In the genomic region with DNA sequence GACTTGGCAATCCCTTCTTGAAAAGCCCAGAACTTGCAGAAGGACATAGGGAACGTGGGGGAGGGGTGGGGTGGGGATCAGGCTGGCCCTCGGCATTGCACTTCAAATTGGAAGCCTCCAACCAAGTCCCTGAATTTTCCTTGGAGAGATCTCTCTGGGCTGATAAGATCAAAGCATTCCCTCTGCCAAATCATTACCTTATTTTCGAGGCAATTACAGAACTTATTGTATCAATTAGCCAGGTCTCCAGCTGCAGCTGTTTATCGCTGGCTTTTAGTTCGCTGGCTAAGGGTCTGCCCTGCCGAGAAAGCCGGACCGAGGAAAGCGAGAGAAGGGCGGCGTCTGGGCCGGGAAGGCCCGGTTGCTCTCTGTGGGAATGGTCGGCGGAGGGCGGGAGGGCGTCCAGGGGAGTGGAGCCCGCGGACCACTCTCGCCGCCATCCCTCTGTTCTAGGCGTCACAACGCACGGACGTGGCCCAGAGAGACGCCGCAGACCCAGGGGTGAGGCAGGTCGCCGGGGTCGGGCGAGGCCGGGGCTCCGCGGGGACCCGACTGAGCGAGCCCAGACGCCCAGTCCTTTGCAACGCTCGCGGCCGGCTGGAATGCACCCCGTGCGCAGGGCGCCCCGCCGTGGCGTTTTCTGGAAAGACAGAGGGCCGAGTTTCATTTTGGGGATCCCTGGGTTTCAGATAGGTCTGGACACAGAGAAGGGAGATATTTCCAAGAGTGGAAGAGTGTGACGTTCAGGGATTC, we compare ENCODE assay signal across 8 mouse cellular contexts. TPM values are rescaled to one million over a fixed set of nuclear protein-coding genes. Genes with fewer than 3 reads are reported as not detected.
A peak's percentile ranks its signal among the peaks of the same experiment; 100 is the strongest.
DNase-seq lines count a peak whose midpoint lies in the region; ATAC-seq and TF ChIP-seq lines count a peak whose summit lies in the region.

No protein-coding gene starts in this region.

- dilution Hi-C loops in CH12.LX (cut with MboI; ENCODE audit: extremely low pct_ligation_motif_present, extremely low pct_unique_long_range_greater_than_20kb, low sequenced_read_pairs): no loop called here

- H3K36me3 ChIP-seq in CH12.LX (replicated peaks in 1 of 2; ENCODE audit: control insufficient read depth in 1 of 2, insufficient read depth in 1 of 2, low read length in 1 of 2): no peaks in the 10 kb centered on the region
- no peaks in the 10 kb centered on the region for H3K36me3 ChIP-seq in forebrain, embryonic 14.5 days (ENCODE audit: control insufficient read depth, insufficient read depth, low read length)
- no peaks in the 10 kb centered on the region for H3K36me3 ChIP-seq in liver, postnatal 0 days (replicated peaks; ENCODE audit: insufficient read depth, low read length)
- no peaks in the 10 kb centered on the region for H3K36me3 ChIP-seq in neural tube, embryonic 15.5 days

- H3K4me2 ChIP-seq in CH12.LX (ENCODE audit: insufficient read depth, low read depth, poor library complexity, severe bottlenecking): peak overlapping the region; percentile 64
- H3K4me2 ChIP-seq in forebrain, embryonic 14.5 days (ENCODE audit: low read length): peak overlapping the region; percentile 67
- H3K4me2 ChIP-seq in liver, postnatal 0 days (ENCODE audit: low read depth, low read length): peak overlapping the region; percentile 94
- peak overlapping the region; percentile 75 for H3K4me2 ChIP-seq in neural tube, embryonic 15.5 days

- peak overlapping the region; percentile 55; the same call in 1 of the 2 replicates for H3K9ac ChIP-seq in CH12.LX (ENCODE audit: insufficient read depth, low read depth)
- peak overlapping the region; percentile 66 for H3K9ac ChIP-seq in forebrain, embryonic 14.5 days (ENCODE audit: low read length)
- peak overlapping the region; percentile 57 for H3K9ac ChIP-seq in liver, postnatal 0 days (replicated peaks)
- peak overlapping the region; percentile 48 for H3K9ac ChIP-seq in neural tube, embryonic 15.5 days (replicated peaks)

- H3K4me3 ChIP-seq in CH12.LX (replicated peaks in 1 of 3; ENCODE audit: low read depth in 2 of 3, low read length in 2 of 3, poor library complexity in 1 of 3): peak overlapping the region; percentile 33 to 67 (median 37)
- peak overlapping the region; percentile 38 for H3K4me3 ChIP-seq in forebrain, embryonic 14.5 days (ENCODE audit: low read depth, low read length)
- peak overlapping the region; percentile 61 for H3K4me3 ChIP-seq in liver, postnatal 0 days (ENCODE audit: low read depth, low read length)
- H3K4me3 ChIP-seq in neural tube, embryonic 15.5 days (replicated peaks): peak overlapping the region; percentile 46

- H3K9me3 ChIP-seq in CH12.LX (replicated peaks; ENCODE audit: low read length): peaks cover 5% of the 10 kb centered on the region
- no peaks in the 10 kb centered on the region for H3K9me3 ChIP-seq in forebrain, embryonic 14.5 days (replicated peaks; ENCODE audit: control insufficient read depth, low read length)
- H3K9me3 ChIP-seq in liver, postnatal 0 days (ENCODE audit: low read length): no peaks in the 10 kb centered on the region; the same call in 1 of the 2 replicates
- no peaks in the 10 kb centered on the region for H3K9me3 ChIP-seq in neural tube, embryonic 15.5 days (replicated peaks)

- peak; percentile 72 for ATAC-seq in forebrain, embryonic 14.5 days
- peak; percentile 77 for ATAC-seq in liver, postnatal 0 days
- peak; percentile 62 for ATAC-seq in neural tube, embryonic 15.5 days (ENCODE audit: low FRiP score)

- WGBS in forebrain, embryonic 14.5 days: under 1% methylated on average over 49 of the region's 49 CpGs
- 1% methylated on average over 49 of the region's 49 CpGs for WGBS in liver, postnatal 0 days (ENCODE audit: insufficient replicate concordance)
- WGBS in neural tube, embryonic 15.5 days: under 1% methylated on average over 49 of the region's 49 CpGs

- TF ChIP-seq EP300 in CH12.LX (IDR thresholded peaks at IDR 0.05; ENCODE audit: low read length): no peak
- no peak for TF ChIP-seq EP300 in liver, postnatal 0 days (IDR thresholded peaks at IDR 0.05; ENCODE audit: low read depth)

- peaks cover 2% of the 10 kb centered on the region for H3K27me3 ChIP-seq in CH12.LX (replicated peaks)
- peaks cover 19% of the 10 kb centered on the region; the same call in 1 of the 2 replicates for H3K27me3 ChIP-seq in forebrain, embryonic 14.5 days (replicated peaks; ENCODE audit: control insufficient read depth, insufficient read depth, low read length)
- peaks cover 20% of the 10 kb centered on the region for H3K27me3 ChIP-seq in liver, postnatal 0 days (ENCODE audit: insufficient read depth, low read length)
- H3K27me3 ChIP-seq in neural tube, embryonic 15.5 days (replicated peaks): peaks cover 27% of the 10 kb centered on the region

- H3K79me2 ChIP-seq in CH12.LX (replicated peaks; ENCODE audit: control insufficient read depth, extremely low read depth, insufficient read depth, poor library complexity, severe bottlenecking): no peaks in the 10 kb centered on the region

- intact Hi-C loops in heart, postnatal 14 days (cut with DNase I): loop anchor here (2.0 to 5.0 kb wide), 4 partner anchors 65 to 253 kb away; a partner anchor contains a TSS

- peaks cover 3% of the 10 kb centered on the region in 2 experiments; a peak in 1 of 4 replicates for H3K4me1 ChIP-seq in CH12.LX (ENCODE audit: control insufficient read depth in 1 of 2, insufficient read depth in 2 of 2)
- H3K4me1 ChIP-seq in forebrain, embryonic 14.5 days (ENCODE audit: control insufficient read depth, insufficient read depth, low read length): no peaks in the 10 kb centered on the region
- no peaks in the 10 kb centered on the region for H3K4me1 ChIP-seq in liver, postnatal 0 days (ENCODE audit: insufficient read depth)
- peaks cover 9% of the 10 kb centered on the region for H3K4me1 ChIP-seq in neural tube, embryonic 15.5 days

- DNase-seq in CH12.LX (ENCODE audit: extremely low read depth): peak; percentile 18
- peak; percentile 38 for DNase-seq in c-Kit-positive CD71-positive TER-119-negative erythroid progenitor cells, embryonic 14.5 days (ENCODE audit: low read depth)
- DNase-seq in forebrain, embryonic 14.5 days (ENCODE audit: low spot score): peak; percentile 67
- DNase-seq in heart, postnatal 14 days: peak; percentile 95 to 96
- peak; percentile 90 for DNase-seq in layer of hippocampus, adult 11-12 months (ENCODE audit: low spot score)
- peak; percentile 87 for DNase-seq in liver, postnatal 0 days
- peak; percentile 49 to 52 for DNase-seq in thymus, adult 18-20 months

- no peak overlapping the region for H3K27ac ChIP-seq in CH12.LX (ENCODE audit: insufficient read depth, low read depth)
- no peak overlapping the region for H3K27ac ChIP-seq in forebrain, embryonic 14.5 days (ENCODE audit: low read depth, low read length)
- no peak overlapping the region for H3K27ac ChIP-seq in liver, postnatal 0 days (ENCODE audit: low read depth)
- H3K27ac ChIP-seq in neural tube, embryonic 15.5 days (replicated peaks): no peak overlapping the region; the same call in 1 of the 2 replicates

- in situ Hi-C loops in CH12.LX (cut with MboI; ENCODE audit: low pct_ligation_motif_present, low pct_unique_long_range_greater_than_20kb, low sequenced_read_pairs): loop anchor here (10.0 kb wide), 1 partner anchor 183 kb away; a partner anchor contains a TSS

- TF ChIP-seq RAD21 in CH12.LX (IDR thresholded peaks at IDR 0.05; ENCODE audit: low read depth, low read length): peak; percentile 68

- peak in 1 of 2 experiments; percentile 83; a peak in 2 of 4 replicates for TF ChIP-seq CTCF in CH12.LX (conservative IDR thresholded peaks at IDR 0.05 in 1 of 2, IDR thresholded peaks at IDR 0.05 in 1 of 2; ENCODE audit: low read depth in 2 of 2, low read length in 2 of 2)
- TF ChIP-seq CTCF in liver, postnatal 0 days (IDR thresholded peaks at IDR 0.05; ENCODE audit: low read depth): peak; percentile 78

- TF ChIP-seq POLR2A in CH12.LX (IDR thresholded peaks at IDR 0.05; ENCODE audit: low read depth, low read length): no peak

TF ChIP-seq in CH12.LX, 34 proteins besides CTCF, POLR2A, EP300 and RAD21:
- no peak for TF ChIP-seq TBP (conservative IDR thresholded peaks at IDR 0.05; ENCODE audit: low read depth, low read length)
- TF ChIP-seq ZC3H11A (IDR thresholded peaks at IDR 0.05; ENCODE audit: low read depth, low read length): peak; percentile 41
- no peak for TF ChIP-seq CHD1 (IDR thresholded peaks at IDR 0.05; ENCODE audit: low read depth, low read length)
- TF ChIP-seq PAX5 (IDR thresholded peaks at IDR 0.05; ENCODE audit: low read length): no peak
- TF ChIP-seq KAT2A (IDR thresholded peaks at IDR 0.05; ENCODE audit: insufficient replicate concordance, low read length): no peak
- TF ChIP-seq MEF2A (IDR thresholded peaks at IDR 0.05; ENCODE audit: borderline replicate concordance, low read depth, low read length): no peak
- no peak for TF ChIP-seq ZKSCAN1 (IDR thresholded peaks at IDR 0.05; ENCODE audit: borderline replicate concordance, low read depth, low read length)
- TF ChIP-seq IRF4 (IDR thresholded peaks at IDR 0.05; ENCODE audit: low read depth, low read length): peak; percentile 53; the same call in 1 of the 2 replicates
- TF ChIP-seq POLR2AphosphoS2 (IDR thresholded peaks at IDR 0.05; ENCODE audit: low read depth, low read length): no peak
- 0 out of 2 replicates have a peak, but pooled peaks have one; percentile 43 for TF ChIP-seq SIN3A (IDR thresholded peaks at IDR 0.05; ENCODE audit: low read length)
- peak; percentile 77 for TF ChIP-seq SMC3 (IDR thresholded peaks at IDR 0.05; ENCODE audit: low read depth, low read length)
- no peak for TF ChIP-seq ZNF384 (IDR thresholded peaks at IDR 0.05; ENCODE audit: low read depth, low read length)
- no peak for TF ChIP-seq MAFK (IDR thresholded peaks at IDR 0.05; ENCODE audit: insufficient replicate concordance, low read length)
- no peak for TF ChIP-seq HCFC1 (IDR thresholded peaks at IDR 0.05; ENCODE audit: low read depth, low read length)
- TF ChIP-seq MYC (IDR thresholded peaks at IDR 0.05; ENCODE audit: low read depth, low read length): no peak
- TF ChIP-seq UBTF (IDR thresholded peaks at IDR 0.05; ENCODE audit: low read depth, low read length): peak; percentile 76; the same call in 1 of the 2 replicates
- TF ChIP-seq MAZ (IDR thresholded peaks at IDR 0.05; ENCODE audit: low read depth, low read length): no peak

RNA-seq across cellular contexts. Expression of a gene that starts 6.0 kb away (rescaled TPM):
- not detected in 2 replicates for total RNA-seq in CH12.LX (2012; rRNA removed)
- total RNA-seq in CH12.LX (2014; rRNA removed): not detected in 2 replicates
- 0.12 and 0.16 TPM in 2 replicates for polyA plus RNA-seq in CH12.LX (2012; ENCODE audit: insufficient read length, low read depth)
- 0.38 and 0.83 TPM in 2 replicates for polyA plus RNA-seq in forebrain, embryonic 14.5 days (2014; fragmentation: Nextera tagmentation; extraction: Ambion mirVana)
- 1 to 10 TPM; 2.4 to 2.8 TPM for total RNA-seq in heart, postnatal 14 days (2021)
- polyA plus RNA-seq in liver, postnatal 0 days (2015; fragmentation: Nextera tagmentation; extraction: Ambion mirVana): 0.07 and 0.09 TPM in 2 replicates
- polyA plus RNA-seq in neural tube, embryonic 15.5 days (2015; fragmentation: Nextera tagmentation; extraction: Ambion mirVana): 0.78 and 0.88 TPM in 2 replicates

Comparison
In these comparisons a context has a peak if more than half of its experiments do, and no peak if none do; other contexts are left out.
1. DNase-seq: peak in every context shown above with its lines; median percentile 96 in heart, postnatal 14 days; 90 in layer of hippocampus, adult 11-12 months; 87 in liver, postnatal 0 days; 67 in forebrain, embryonic 14.5 days; 50 in thymus, adult 18-20 months; 38 in c-Kit-positive CD71-positive TER-119-negative erythroid progenitor cells, embryonic 14.5 days; 18 in CH12.LX.